Mouse (Mus musculus) CD4-positive, CD25-positive, alpha-beta regulatory T cell, adult 4 months (primary cell): ENCODE measurements around the gene Spag16. TPM values are rescaled to one million over a fixed set of nuclear protein-coding genes. Genes with fewer than 3 reads are reported as not detected.
A peak's percentile ranks its signal among the peaks of the same experiment; 100 is the strongest.
"Not testable (repeated sequence)": the region's sequence is repeated elsewhere in the genome, so short reads cannot be mapped to it uniquely, and the experiment has no call there.

Experiments used
- ATAC-seq: one replicate; pipeline ENCODE4 v1.8.0; 2017
- polyA plus RNA-seq, 2 experiments: library from polyadenylated mRNA; unstranded; fragments of 100-300 nt; shearing (Covaris generic); gene quantifications; one replicate each; pipeline ENCODE4 v1.2.1; 2017

The Spag16 gene
- polyA plus RNA-seq, result under 1 TPM; 0.59 to 0.81 TPM

DNA sequence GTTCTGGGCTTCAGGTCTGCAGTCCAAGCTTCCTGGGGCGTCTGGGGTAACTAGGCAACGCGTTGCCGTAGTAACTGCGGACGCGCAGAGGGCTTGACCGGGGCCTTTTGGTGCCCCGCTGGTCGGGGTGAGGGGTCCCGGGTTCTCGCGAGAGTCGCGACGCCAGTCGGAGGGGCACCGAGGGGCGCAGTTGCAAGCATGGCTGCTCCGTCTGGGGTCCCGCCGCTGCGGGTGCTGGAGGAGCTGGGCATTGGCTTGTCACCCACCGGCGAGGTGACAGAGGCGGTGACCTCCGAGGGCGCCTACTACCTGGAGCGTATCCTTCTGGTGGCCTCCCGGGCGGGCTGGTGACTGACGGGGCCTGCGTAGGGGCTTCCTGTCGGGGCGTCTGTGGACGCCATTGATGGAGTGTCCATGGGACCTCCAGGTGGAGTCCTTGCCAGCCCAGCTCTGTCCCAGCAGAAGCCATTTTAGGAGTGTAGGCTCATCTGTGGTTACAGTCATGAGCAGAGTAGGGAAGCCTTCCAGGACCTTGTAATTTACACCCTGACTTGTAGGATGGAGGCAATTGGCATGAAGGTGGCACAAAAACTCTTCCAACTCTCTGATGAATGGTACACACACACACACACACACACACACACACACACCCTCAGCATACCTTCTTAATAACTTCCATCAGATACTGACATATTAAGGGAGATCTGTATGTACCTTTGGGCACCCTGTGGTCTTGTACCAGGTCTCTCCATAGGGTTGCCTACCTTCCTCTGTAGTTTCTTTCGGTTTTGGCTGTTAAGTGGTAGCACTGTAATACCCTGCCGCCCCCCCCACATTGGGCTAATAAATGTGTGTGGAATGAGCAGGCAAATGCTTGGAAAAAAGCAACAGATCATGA is at the start of gene Spag16:
Gene Spag16 (plus strand): TSS at position 165 of the 898 bp plus-strand sequence.
- ATAC-seq, result no peak

DNA sequence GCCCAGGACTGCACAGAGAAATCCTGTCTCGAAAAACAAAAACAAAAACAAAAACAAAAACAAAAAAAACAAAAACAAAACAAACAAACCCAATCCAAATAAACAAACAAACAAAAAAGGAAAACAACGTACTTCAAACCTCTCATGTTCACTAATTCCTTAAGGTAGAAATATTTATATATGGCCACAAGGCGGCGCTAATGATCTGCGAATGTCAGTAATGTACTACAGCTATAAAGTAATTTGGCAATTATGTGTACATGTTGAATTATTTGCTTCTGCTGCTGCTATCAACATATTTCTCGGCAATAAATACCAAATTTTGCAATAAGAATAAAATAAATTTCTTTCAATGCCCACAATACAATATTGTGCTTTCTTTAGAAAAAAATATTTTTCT is 41.6 kb upstream of the Spag16 start:
- peak; percentile 82 for ATAC-seq

DNA sequence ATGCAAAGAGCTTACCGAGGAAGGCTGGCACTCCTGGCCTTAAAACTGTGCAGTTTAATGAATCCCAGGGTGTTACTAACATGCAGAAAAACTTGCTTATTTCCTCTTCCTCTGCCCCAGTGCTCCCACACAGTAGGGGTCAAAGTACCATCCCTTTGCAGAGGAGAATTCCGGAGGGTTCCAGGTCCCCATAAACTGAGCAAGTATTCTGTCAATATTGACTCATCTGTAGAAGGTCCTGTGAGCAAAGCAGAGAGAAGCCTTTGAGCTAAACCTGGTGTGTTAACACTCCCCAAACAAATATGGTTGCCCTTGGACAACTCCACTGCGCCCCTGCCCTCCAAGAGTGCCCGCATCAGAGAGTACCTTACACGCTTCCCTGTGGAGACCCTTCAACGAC is 40.1 kb upstream of the Spag16 start:
- ATAC-seq, result no peak

DNA sequence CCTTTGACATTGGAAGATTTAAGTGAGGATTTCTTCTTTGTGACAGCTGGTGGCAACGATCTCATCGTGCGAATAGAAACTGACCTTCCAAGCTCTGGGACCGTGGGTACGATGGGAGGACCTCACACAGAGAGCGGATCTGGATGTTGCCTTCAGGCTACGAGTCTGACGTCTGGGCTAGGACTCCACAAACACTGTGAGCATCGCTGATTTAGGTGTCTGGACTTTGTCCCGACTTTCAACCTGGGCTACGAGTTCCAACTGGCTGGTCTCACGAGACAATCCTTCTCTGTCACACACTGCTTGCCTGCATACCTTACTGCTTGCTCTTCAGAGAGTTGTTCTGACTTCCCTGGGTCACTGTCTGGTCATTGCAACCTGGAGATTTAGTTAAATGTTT is 39.4 kb upstream of the Spag16 start:
- ATAC-seq, result no peak

DNA sequence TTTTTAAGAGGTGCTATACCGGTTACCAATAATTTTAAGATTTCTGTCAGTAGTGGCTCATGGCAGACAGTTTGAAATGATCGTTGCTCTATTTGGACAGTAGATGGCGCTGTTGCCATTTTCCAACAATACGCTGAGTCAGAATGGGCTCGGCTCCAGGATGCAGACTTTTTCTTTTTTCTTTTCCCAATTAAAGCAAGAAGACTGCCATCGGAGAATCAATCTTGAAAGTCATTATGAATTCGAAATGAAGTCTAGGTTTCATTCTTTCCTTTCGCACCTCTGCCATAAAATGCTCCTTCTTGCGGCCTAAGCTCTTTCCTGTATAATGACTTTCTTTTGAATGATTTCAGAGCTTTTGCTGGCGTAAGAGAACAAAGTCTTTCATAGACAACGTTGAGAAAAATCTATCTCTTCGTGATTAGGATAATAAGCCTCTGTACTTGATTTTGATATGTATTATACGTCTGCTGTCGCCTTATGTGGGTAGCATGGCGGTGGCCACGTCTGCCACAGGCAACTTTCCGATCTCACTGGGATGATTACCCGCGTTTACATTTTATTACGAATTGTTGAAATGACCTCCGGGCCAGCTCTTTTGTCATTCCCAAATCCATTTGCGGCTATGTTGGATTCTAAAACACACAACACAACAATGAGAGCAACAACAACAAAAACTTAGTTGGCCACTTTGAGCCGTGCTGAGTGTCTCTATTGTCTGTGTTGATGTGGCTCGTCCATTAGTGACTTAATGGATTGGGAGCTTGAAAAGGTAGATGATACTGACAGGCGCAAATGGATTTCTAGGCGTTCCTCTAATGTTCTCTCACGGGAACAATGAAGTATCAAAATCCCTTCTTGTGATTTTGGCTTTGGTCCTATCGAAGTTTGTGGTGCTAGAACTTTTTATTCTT is 36.2 kb upstream of the Spag16 start:
- peak; percentile 88 for ATAC-seq

DNA sequence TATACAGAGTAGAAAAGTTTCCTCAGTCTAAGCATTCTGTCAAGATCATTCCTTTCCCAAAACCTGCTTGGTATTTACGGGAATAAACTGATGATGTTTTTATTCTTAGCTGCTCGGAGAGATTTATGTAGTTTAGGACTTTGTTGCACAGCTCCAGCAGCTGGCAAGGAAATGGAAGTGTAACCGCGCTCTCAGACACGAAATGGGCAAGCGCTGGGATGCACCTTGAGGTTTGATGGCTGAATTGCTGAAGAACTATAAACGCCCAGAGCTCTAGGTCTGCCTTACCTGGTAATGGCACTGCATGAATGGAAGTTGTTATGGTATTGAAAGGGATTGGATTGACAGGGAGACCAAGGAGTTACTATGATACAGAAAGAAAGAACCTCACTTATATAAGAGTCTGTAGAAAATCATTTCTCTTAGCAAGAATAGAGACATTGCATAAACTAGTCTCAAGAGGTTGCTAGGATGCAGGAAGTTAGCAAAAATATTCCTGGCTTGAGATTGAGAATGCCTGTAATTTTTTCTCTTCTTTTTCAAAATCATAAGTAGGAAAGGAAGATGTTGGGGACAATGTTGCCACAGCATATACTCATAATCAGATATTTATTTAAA is 27.7 kb upstream of the Spag16 start:
- ATAC-seq, result no peak

DNA sequence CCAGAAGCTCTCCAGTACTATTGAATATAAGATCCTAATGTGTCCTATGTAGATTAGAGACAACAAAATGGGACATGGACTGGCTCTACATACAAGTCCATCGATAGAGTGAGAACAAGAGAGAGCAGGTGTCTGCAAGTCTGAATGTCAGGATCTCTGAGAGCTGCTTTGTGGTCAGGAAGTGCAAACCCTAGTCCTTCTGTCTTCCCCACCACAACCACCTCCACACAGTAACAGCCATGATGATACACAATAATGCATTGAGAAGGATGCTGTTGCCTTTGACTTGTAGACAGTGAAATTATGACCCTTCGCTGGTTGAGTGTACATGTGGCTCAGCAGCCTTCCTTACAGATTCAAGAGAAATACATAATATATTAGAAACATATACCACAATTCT is 16.6 kb upstream of the Spag16 start:
- peak; percentile 80 for ATAC-seq

DNA sequence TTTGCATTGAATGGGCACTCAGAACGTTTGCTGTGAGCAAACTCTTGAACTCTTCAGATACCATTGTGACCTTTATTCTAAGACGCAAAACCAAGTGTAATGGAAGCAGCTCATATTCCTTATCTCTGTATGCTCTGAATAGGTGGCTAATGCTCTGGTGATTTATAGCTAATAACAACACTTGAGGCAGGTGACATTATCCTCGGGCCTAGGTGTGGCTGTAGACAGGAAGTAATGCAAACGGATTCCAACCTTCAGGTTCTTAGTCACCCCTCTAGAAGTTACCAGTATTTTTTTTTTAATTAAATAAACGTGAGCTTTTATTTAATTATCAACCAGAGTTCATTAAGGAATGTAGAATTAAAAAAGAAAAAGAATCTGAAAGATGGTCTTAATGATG is 1.1 kb upstream of the Spag16 start:
- not testable (repeated sequence) for ATAC-seq

DNA sequence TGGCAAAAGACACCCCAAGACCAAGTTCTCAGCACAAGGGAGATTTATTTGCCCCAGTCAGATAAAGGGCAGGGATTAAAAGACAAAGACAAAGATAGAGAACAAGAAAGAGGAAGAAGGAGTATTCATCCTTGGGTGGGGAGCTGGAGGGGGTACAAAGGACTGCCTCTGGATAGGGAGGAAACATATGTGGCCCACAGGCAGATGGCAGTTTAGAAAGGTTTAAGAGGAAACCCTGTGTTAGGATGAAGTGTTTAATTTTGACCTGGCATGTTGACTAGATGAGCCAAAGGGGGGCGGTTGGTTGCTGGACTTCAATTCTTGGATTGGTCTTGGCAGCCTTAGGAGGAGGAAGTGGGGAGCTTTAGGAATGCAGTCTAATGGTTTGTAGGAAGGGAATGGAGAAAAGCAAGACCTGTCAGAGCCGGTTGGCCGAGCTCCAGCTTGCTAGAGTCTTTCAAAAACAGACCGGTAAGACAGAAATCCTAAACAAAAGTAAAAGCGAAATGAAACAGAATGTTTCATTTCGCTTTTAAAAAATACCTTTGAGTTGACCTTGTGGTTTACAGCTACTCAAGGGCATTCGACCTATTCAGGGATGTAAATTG is 2.2 kb downstream of the Spag16 start:
- no peak for ATAC-seq

DNA sequence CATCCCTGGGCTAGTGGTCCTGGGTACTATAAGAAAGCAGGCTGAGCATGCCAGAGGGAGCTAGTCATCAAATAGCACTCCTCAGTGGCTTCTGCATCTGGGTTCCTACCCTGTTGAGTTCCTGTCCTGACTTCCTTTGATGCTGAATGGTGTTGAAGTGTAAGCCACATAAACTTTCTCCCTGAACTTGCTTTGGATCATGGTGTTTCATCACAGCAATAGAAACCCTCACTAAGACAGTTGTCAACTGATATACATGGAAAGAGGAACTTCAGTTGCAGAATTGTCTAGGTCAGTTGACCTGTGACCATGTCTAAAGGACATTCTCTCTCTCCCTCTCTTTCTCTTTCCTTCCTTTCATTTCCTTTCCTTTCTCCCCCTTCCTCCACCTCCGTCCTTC is 3.8 kb downstream of the Spag16 start:
- no peak for ATAC-seq

DNA sequence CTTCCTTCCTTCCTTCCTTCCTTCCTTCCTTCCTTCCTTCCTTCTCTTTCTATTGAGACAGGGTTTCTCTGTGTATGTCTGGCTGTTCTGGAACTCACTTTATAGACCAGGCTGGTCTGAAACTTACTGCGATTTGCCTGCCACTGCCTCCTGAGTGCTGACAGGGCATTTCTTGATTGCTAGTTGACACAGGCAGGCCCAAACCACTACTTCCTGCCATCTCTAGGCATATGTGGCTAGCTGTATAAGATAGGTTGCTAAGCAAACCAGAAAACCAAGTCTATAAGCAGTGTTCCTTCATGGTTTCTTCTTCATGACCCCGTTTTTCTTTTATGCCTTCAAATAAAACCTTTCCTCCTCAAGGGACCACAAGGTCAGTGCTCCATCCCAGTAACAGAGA is 4.2 kb downstream of the Spag16 start:
- ATAC-seq, result peak; percentile 70

DNA sequence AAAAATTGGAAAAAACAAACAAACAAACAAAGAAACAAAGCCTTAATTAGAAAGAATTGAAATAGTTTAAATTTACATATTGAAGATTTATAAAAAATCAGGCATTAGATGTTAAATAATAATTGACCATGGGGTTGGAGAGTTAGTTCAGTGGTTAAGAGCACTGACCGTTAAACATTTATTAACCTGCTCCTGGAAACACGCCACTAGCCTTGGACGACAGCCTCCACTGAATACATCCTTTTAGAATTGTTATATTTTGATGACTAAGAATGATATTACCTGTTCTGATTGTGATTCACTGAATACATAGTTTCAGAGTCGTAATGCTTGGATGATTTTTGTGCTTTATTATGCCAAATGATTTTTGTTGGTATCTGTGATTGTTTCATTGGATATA is 6.7 kb downstream of the Spag16 start:
- not testable (repeated sequence) for ATAC-seq

DNA sequence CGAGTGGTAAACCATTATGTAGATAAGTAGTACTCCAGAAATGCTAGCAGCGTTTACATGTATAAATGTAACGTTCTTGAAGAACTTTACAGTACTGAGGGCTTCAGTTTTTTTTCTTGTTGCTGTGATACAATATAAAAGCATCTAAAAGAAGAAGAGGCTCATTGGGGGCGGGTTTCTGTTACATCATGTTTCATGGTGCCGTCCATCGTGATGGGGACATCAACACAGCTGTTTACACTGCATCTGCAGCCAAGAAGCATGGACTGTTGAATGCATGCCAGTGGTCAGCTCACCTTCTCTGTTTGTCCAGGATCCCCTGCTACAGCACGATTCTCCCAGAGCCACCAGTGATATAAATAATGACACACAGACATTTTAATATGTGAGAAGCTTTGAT is 26.7 kb downstream of the Spag16 start:
- no peak for ATAC-seq

DNA sequence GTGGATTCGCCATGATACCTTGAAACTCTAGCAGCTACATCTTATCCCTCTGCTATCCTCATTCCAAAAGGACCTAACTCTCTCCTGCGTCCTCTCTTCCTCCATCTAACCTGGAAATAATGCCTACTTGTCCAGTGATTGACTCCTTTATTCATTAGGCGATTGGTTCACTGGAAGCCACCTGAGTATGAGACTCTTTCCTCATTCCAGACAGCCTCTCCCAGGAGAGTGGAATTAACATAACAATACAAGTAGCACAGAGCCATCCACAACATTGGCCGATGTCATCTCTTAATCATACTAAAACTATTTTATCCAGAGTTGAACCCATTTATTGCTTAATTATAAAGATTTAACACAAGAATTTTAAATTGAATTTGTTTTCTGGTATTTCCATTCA is 41.0 kb downstream of the Spag16 start:
- no peak for ATAC-seq

DNA sequence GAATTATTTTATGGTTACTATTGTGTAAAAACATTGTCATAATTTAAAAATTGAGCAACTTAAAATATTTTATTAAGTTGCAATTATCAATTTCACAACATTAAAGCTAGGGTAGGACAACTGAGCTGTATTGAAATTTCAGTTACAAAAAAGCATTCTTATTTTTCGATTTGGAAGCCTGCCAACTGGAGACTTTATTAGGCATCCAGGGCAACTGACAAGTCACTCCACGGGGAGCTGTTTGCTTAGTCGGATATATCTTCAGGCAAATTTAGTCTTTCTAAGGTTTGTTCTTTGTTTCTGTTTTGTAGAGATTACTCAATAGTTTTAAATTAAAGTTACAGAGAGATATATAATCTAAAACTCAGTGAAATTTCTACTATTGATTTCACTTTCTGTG is 129.8 kb downstream of the Spag16 start:
- ATAC-seq, result no peak

DNA sequence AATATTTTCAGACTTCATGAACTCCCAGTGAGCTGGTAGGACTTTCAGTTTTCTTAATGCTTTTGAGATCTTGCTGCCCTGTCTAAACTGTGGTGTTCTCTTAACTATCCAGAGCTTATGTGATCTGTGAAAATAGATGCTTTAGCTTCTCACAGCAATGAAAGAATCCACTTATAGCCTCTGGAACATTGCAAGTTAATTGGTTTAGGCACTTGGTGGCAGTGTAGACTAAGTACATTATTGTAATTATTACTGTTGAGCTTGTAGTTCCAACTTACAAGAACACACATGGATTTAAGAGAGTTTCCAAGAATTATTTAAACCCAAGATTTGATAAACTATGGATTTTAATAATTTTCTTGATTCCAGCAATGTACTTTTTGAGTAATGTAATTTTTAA is 170.1 kb downstream of the Spag16 start:
- ATAC-seq, result no peak

DNA sequence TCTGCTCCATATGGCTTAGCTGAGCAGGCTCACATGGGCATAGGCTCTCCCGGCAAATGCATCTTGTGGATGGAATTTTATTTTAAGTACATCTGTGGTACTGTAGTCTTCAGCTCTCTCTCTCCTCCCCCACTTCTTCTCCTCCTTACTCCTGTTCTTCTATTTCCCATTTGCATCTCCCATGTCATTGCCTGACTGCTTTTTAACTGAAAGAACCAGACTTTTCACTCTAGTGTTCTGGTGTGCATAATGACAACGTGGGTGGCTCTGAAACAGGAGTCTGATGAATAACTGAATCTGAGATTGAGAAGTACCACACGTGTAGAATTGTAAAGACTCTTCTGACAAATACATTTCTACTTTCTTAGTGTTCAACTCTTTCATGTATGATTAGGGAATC is 186.2 kb downstream of the Spag16 start:
- no peak for ATAC-seq

DNA sequence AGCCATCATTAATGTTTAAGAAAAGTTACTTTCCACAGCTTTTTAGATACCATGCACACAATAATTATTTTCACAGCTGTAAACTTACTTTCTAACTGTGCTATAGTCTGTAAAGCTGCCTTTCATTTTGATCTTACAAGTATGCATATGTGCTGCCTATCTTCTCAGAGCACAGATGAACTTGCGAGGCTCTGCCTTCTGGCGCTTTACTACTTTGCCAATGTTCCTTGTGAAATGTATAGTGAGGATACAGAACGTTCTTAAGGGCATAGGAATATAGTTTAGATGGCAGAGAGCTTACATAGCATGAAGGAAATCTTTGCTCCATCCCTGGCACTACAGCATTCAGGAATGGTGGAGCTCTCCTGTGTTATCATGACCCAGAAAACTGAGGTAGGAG is 210.6 kb downstream of the Spag16 start:
- ATAC-seq, result no peak

DNA sequence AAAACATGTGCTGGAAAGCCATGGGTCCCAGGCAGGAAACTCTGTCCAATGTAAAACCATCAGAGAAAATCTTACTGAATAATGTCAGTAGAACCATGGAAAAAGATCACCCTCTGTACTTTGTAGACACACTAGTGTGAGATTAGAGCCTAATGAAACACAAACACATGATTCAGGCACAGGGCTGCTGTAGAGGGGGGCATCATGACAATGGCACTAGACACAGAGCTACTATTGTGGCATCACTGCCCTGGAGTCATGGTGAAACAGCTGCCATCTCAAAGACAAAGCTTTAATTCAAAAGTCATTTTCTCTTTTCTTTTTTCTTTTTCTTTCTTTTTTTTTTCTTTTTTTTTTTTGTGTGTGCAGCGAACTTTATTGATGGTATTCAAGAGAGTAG is 240.6 kb downstream of the Spag16 start:
- no peak for ATAC-seq

DNA sequence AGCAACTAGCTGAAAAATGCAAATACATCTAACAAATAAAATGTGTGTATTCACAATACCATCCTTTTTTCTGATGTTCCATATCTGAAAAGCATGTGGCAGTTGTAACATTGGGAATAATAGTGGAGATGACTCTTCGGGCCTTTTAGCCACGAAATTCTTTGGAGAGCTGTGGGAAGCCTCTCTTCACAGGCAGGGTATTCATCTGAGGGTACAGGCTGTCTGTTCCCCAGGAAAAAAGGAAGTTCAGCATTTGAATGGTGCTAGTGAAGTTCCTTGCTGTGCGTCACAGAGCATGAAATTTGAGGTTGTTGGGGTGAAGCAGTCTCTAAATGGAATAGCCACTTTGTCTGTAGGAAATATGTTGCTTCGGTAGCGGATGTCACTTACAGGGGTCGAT is 246.7 kb downstream of the Spag16 start:
- no peak for ATAC-seq

DNA sequence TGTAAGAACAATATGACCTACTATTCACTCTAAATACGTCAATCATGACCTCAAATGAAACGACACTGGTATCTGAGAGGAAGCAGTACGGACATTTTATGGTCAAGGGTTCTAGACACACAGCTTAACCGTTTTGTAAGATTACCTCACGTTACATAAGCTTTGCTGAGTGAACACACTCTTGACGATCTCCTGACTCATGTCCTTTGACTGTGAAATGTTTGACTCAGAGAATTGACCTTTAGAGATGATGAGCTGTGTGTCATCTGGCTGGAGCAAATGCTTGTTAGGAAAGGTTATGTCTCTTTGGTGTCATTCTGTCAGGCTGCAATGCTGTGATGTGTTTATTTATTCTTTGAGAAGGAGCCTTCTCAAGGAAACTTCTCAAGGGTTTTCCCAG is 252.0 kb downstream of the Spag16 start:
- no peak for ATAC-seq

DNA sequence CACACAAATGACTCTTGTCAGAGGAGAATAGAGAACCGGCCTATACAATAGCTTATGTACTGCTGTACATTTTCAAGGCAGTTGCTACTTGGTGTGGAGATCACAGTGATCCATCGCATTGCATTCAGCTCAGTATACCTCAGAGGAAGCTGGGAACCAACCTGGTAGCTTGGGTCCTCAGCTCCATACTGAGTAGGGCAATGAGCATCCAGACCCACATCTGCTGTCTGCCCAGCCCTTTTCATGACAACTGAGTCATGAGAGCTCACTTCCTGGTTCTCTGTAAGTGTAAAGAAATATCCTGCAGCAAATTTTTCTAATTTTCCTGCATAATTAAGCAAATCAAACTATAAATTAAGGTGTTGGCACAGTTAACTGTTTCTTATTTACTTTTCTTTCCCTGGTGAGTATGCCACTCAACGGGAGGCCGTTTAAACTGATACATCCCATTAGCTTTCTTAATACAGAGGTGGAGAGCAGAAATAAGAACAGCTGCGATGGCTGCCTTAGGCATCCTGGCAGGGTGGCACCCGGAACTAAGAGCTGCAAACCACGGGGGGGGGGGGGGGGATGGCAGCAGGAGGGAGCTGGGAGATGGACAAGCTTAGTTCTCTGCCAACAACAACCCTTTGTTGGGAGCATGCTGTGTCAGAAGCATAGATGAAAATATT is 255.6 kb downstream of the Spag16 start:
- ATAC-seq, result no peak
